Mouse (Mus musculus) kidney, postnatal 0 days (tissue): Measurements from ENCODE around the gene Tmem150c. TPM values are rescaled to one million over a fixed set of nuclear protein-coding genes. Genes with fewer than 3 reads are reported as not detected.

Source experiments
- ATAC-seq: fragments of 200-750 bp; cut with Nextera tagmentation; replicated peaks from 2 replicates; pipeline ENCODE4 v1.8.0; 2017; ENCODE audit warnings: low read depth, moderate number of reproducible peaks, moderate TSS enrichment, moderate library complexity; ENCODE audit not compliant: low FRiP score
- DNase-seq: peaks from one replicate; pipeline ENCODE4 v3.0.0-alpha.2; 2016; ENCODE audit warnings: low spot score
- H3K27ac ChIP-seq: fragments of 300-500 bp; sonication (generic); 2 replicates; pipeline ENCODE4 v1.5.1; 2014; ENCODE audit warnings: mild to moderate bottlenecking
- H3K27me3 ChIP-seq: fragments of 300-500 bp; sonication (generic); 2 replicates; pipeline ENCODE4 v1.6.1; 2014; ENCODE audit warnings: low read length, mixed read lengths; ENCODE audit not compliant: insufficient read depth
- H3K36me3 ChIP-seq: fragments of 300-500 bp; sonication (generic); 2 replicates; pipeline ENCODE4 v1.6.1; 2014; ENCODE audit warnings: low read length, mixed read lengths; ENCODE audit not compliant: insufficient read depth
- H3K4me1 ChIP-seq: fragments of 300-500 bp; sonication (generic); replicated peaks from 2 replicates; pipeline ENCODE4 v1.6.1; 2014; ENCODE audit warnings: antibody characterized with exemption, low read length, mixed read lengths; ENCODE audit not compliant: insufficient read depth
- H3K4me2 ChIP-seq: fragments of 300-500 bp; sonication (generic); 2 replicates; pipeline ENCODE4 v1.6.1; 2014; ENCODE audit warnings: mild to moderate bottlenecking, low read length, moderate library complexity, mixed read lengths
- H3K4me3 ChIP-seq: fragments of 300-500 bp; sonication (generic); replicated peaks from 2 replicates; pipeline ENCODE4 v1.5.1; 2014; ENCODE audit warnings: low read depth, low read length
- H3K9ac ChIP-seq: fragments of 300-500 bp; sonication (generic); 2 replicates; pipeline ENCODE4 v1.6.1; 2014; ENCODE audit warnings: low read depth, low read length
- H3K9me3 ChIP-seq: fragments of 300-500 bp; sonication (generic); replicated peaks from 2 replicates; pipeline ENCODE4 v1.6.1; 2016; ENCODE audit warnings: low read length, inconsistent platforms, mixed read lengths
- CTCF ChIP-seq: IDR thresholded peaks from 2 replicates; pipeline ENCODE4 v1.5.1; 2016; ENCODE audit warnings: antibody characterized with exemption, low read depth, mild to moderate bottlenecking, moderate library complexity
- WGBS: fragments of 180-500 bp; shearing (Covaris S2); extraction: QIAGEN DNeasy Blood & Tissue Kit; methylation state at CpG from one replicate; pipeline ENCODE4 v1.1.7; 2014; 5-methylcytosine and 5-hydroxymethylcytosine counted together
- polyA plus RNA-seq: library from polyadenylated mRNA; unstranded; fragments of >200 nt; fragmentation: Nextera tagmentation; extraction: Ambion mirVana; gene quantifications from 2 replicates; pipeline ENCODE4 v1.2.1, GENCODE M21; 2015

Gene Tmem150c
- polyA plus RNA-seq, 1 experiment from 2014 or later, result 26.3 TPM

DNA sequence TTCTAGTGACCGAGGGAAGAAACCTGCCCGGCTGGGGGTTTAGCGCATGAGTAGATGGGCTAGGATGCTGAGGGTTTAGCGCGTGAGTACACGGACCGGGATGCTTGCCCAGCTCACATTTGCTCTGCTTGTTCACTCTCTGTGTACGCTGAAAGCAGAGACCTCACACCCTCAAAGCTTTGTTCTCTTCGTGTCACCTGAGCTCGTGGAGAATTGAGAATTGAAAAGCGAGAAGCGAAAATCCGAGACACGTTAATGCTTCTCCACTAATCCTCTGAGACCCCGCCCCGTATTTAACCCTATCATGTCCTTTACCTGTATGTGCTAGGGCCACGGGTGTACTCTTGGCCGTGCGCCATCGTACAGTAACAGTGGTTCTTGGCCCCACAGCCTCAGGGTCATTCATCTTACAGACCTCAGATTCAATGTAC, 38.9 kb downstream of the Tmem150c start:
- DNase-seq, result no peak
- Histone ChIP-seq H3K4me1 (0 out of 2 replicates have a peak, but pooled peaks cover 3% of the 10 kb centered on the region), H3K27ac (no peak overlapping the region), H3K9ac (no peak overlapping the region), H3K4me3 (no peak overlapping the region), H3K9me3 (no peaks in the 10 kb centered on the region), H3K36me3 (no peaks in the 10 kb centered on the region), H3K4me2 (peak overlapping the region; percentile 30), H3K27me3 (no peaks in the 10 kb centered on the region)
- 5% methylated on average over 20 of the region's 20 CpGs for WGBS
- no peak for TF ChIP-seq CTCF
- ATAC-seq, result no peak

GRCm38 (mm10) chr5:100119331-100119730, 40.3 kb downstream of the Tmem150c start:
- Histone ChIP-seq H3K4me1 (0 out of 2 replicates have a peak, but pooled peaks cover 3% of the 10 kb centered on the region), H3K9me3 (no peaks in the 10 kb centered on the region), H3K9ac (no peak overlapping the region), H3K4me2 (no peak overlapping the region), H3K4me3 (no peak overlapping the region), H3K27ac (no peak overlapping the region), H3K27me3 (no peaks in the 10 kb centered on the region), H3K36me3 (no peaks in the 10 kb centered on the region)
- no peak for TF ChIP-seq CTCF
- ATAC-seq, result no peak
- DNase-seq, result no peak
- WGBS, result 69% methylated on average over 8 of the region's 8 CpGs

DNA sequence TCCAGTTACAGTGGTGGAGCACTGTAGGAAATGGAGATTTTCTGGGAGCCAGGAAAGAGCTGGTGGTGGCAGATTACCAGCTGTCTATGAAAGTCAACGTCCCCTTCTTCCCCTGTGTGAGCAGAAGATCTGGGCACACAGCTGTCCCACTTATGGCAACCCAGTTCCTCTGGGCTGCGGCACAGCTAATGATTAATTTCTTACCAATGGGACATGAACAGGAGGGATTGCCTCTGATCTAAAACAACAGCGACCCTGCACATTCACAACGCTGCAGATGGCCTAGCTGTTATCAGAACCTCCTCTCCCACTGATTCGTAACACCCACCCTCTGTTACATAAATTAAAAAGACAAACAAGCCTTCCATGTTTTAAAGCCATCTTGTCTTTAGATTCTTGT, 46.2 kb downstream of the Tmem150c start:
- TF ChIP-seq CTCF, result no peak
- DNase-seq (no peak), ATAC-seq (no peak)
- no peaks in the 10 kb centered on the region for H3K36me3 ChIP-seq
- H3K4me1 ChIP-seq, result no peaks in the 10 kb centered on the region
- H3K9ac ChIP-seq, result no peak overlapping the region
- H3K9me3 ChIP-seq, result no peaks in the 10 kb centered on the region
- WGBS, result 25% methylated on average over 5 of the region's 5 CpGs
- no peak overlapping the region for H3K27ac ChIP-seq
- H3K27me3 ChIP-seq, result no peaks in the 10 kb centered on the region
- no peak overlapping the region for H3K4me3 ChIP-seq
- no peak overlapping the region for H3K4me2 ChIP-seq

GRCm38 (mm10) chr5:100110581-100110980, 49.0 kb downstream of the Tmem150c start:
- Histone ChIP-seq H3K27ac (no peak overlapping the region), H3K36me3 (no peaks in the 10 kb centered on the region), H3K27me3 (no peaks in the 10 kb centered on the region), H3K4me1 (no peaks in the 10 kb centered on the region), H3K4me3 (no peak overlapping the region), H3K9me3 (no peaks in the 10 kb centered on the region), H3K4me2 (no peak overlapping the region), H3K9ac (no peak overlapping the region)
- DNase-seq (no peak), ATAC-seq (no peak)
- no peak for TF ChIP-seq CTCF
- WGBS, result 57% methylated on average over 3 of the region's 3 CpGs

DNA sequence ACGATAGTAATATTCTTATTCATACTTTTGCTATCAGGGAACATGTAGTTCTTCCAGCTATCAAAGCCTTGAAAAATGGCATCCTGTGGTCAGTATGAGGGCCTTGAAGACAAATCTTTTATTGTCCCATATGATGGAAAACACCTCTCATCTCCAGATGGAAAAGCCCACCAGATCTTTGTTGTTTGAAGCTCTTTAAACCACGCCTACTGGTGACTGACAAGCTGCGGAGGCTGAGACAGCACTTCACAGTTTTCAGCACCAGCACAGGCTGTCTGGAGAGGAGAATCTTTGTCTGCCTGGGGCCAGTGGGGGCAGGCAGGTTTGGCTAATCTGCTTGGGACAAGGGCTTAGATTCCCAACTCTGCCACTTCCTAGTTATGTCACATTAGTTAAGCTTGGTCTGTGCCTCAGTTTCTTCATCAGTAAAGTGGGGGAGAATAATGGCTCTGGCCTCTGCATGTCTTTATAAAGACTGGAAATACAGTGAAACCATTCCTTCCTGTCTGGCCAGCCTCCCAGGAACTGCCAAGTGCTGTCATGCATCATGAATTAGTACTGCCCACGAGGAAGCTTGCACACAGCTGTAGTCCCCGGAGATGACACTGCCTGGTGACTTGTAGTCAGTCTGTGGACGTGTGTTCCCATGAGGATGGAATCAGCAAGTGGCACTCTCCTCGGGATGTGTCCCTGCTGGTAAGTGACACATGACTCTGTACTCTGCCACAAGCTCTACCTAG, 49.9 kb downstream of the Tmem150c start:
- ATAC-seq (peak; percentile 50; the same call in 1 of the 2 replicates), DNase-seq (peak; percentile 67)
- H3K27ac ChIP-seq, result no peak overlapping the region
- H3K4me3 ChIP-seq, result no peak overlapping the region
- no peaks in the 10 kb centered on the region for H3K9me3 ChIP-seq
- H3K36me3 ChIP-seq, result no peaks in the 10 kb centered on the region
- no peak overlapping the region for H3K4me2 ChIP-seq
- WGBS, result 32% methylated on average over 7 of the region's 7 CpGs
- H3K27me3 ChIP-seq, result no peaks in the 10 kb centered on the region
- no peak for TF ChIP-seq CTCF
- H3K9ac ChIP-seq, result no peak overlapping the region
- H3K4me1 ChIP-seq, result no peaks in the 10 kb centered on the region

- Histone ChIP-seq H3K4me1 (no peaks in the 10 kb centered on the region), H3K4me2 (no peak overlapping the region), H3K9me3 (no peaks in the 10 kb centered on the region), H3K36me3 (no peaks in the 10 kb centered on the region), H3K27ac (no peak overlapping the region), H3K9ac (no peak overlapping the region), H3K4me3 (no peak overlapping the region), H3K27me3 (no peaks in the 10 kb centered on the region)
- no peak for ATAC-seq
- no peak for DNase-seq
- no peak for TF ChIP-seq CTCF
- WGBS, result 71% methylated on average over 9 of the region's 9 CpGs
Measured at GRCm38 (mm10) chr5:100108866-100109265, 50.7 kb downstream of the Tmem150c start.

- Histone ChIP-seq H3K27ac (no peak overlapping the region), H3K27me3 (no peaks in the 10 kb centered on the region), H3K4me1 (no peaks in the 10 kb centered on the region), H3K4me3 (no peak overlapping the region), H3K9me3 (no peaks in the 10 kb centered on the region), H3K4me2 (no peak overlapping the region), H3K36me3 (no peaks in the 10 kb centered on the region), H3K9ac (no peak overlapping the region)
- no peak for TF ChIP-seq CTCF
- ATAC-seq, result no peak
- DNase-seq, result no peak
- WGBS, result 93% methylated on average over 1 of the region's 1 CpGs
Measured at GRCm38 (mm10) chr5:100102395-100102794, 57.2 kb downstream of the Tmem150c start.
